Mouse (Mus musculus) heart, postnatal 0 days (tissue): ENCODE data around the gene Synrg.

Experiments
- CTCF ChIP-seq: IDR thresholded peaks from 2 replicates; pipeline ENCODE4 v1.5.1; 2016; ENCODE audit warnings: antibody characterized with exemption, control low read depth, low read depth
- EP300 ChIP-seq: IDR thresholded peaks from 2 replicates; pipeline ENCODE4 v1.6.1; 2016; ENCODE audit warnings: antibody characterized with exemption, low read depth

GRCm38 (mm10) chr11:84053055-84053454 lies 88.8 kb downstream of the Synrg start:
- TF ChIP-seq EP300, result no peak
- no peak for TF ChIP-seq CTCF
